Mouse (Mus musculus) gastrocnemius, adult 2 months (tissue): ENCODE measurements around the gene Col24a1. TPM values are rescaled to one million over a fixed set of nuclear protein-coding genes. Genes with fewer than 3 reads are reported as not detected.

Experiments
- DNase-seq: peaks from one replicate; pipeline ENCODE4 v3.0.0; 2022
- H3K27ac ChIP-seq: fragments of 200-600 bp; 2 replicates; pipeline ENCODE4 v1.8.1; 2022; ENCODE audit warnings: mild to moderate bottlenecking
- H3K4me3 ChIP-seq: fragments of 200-600 bp; 2 replicates; pipeline ENCODE4 v1.8.1; 2022; ENCODE audit warnings: mild to moderate bottlenecking, moderate library complexity
- CTCF ChIP-seq: fragments of 200-600 bp; IDR thresholded peaks from 2 replicates; pipeline ENCODE4 v1.8.1; 2022; ENCODE audit warnings: antibody characterized with exemption, mild to moderate bottlenecking, moderate library complexity
- intact Hi-C: fragments of 180-260 bp; cut with DNase I; formaldehyde crosslinking; loops from one replicate; pipeline ENCODE4 v1.15.1; 2025
- total RNA-seq, 2 experiments: library from RNA; stranded (reverse); gene quantifications; 2 replicates each; pipeline ENCODE4 v1.2.3; 2021

The Col24a1 gene
- total RNA-seq, 2 experiments from 2014 or later = 1.8 to 2.4 TPM

DNA sequence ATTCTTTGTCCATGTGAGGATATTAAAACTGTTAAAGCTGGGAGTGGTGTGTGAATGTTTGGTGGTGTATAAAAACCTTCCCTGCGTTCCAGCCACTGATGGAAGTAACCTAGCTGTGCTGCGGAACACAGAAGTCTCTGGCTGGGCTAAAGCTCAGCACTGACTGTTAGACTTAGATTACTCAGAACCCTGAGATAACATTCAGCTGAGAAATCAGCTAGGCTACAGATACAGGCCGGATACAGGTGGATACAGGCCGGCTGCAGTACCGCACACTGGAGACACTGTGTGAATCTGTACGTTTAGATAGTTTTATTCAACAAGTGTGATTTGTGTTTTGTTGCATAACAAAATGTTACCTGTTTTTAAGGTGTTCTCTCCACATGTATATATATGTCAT lies 308.5 kb downstream of the Col24a1 start:
- no peak for DNase-seq
- Histone ChIP-seq H3K27ac (no peak overlapping the region), H3K4me3 (no peak overlapping the region)
- intact Hi-C loops = no loop called here
- no peak for TF ChIP-seq CTCF

DNA sequence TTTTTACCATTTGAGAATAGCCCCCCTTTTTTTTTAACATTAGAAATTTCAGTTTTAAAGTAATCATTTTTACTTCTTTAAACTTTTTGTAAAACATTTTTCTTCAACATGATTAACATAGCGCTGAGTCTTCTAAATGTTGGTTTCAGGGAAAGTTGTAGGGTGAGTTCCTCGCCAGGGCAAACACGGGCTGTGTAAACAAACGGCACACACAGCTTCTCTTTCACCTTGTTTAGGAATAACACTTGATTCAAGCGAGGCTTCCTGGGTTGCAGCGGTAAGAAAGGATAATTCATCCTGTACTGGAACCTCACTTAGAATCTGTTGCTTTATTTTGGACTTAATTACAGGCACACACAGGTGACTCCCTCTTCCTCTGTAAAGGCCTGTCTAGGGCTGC lies 309.1 kb downstream of the Col24a1 start:
- TF ChIP-seq CTCF = no peak
- Histone ChIP-seq H3K27ac (no peak overlapping the region), H3K4me3 (no peak overlapping the region)
- intact Hi-C loops = no loop called here
- no peak for DNase-seq

Other genes with a start within 250 kb of the Col24a1 start
- gene Clca2, start 193.0 kb upstream of the Col24a1 start, total RNA-seq = under 1 TPM in 1 of 2 experiments, not detected in 1; 0.10 TPM
- 1 to 10 TPM; 7.1 to 9.9 TPM for gene Odf2l, start 173.9 kb upstream of the Col24a1 start, total RNA-seq